Mouse (Mus musculus): ENCODE data around the gene Slc16a6.

DNA sequence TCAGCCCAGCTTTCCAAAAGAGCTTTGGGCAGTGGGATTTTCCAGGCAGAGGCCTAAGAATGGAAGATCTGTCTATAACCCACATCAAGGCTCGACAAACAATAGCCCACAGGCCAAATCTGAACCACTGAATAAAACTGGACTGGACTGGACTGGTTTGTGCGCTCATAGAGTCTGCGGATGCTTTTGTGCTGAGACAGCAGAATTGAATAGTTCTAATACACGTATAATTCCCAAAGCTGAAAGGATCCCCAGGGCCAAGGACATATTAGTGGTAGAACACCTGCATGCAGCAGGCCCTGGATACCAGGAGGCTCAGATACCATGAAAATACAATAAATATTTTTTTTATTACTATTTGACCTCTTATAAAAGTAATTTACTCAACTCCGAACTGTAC is 17.1 kb downstream of the Slc16a6 start:
- TF ChIP-seq EP300 (optimal IDR thresholded peaks at IDR 0.05): no peak
- no peak for TF ChIP-seq CTCF (IDR thresholded peaks at IDR 0.05; ENCODE audit: low read depth)
